Mouse (Mus musculus): ENCODE data around the gene Tbl2. TPM values are rescaled to one million over a fixed set of nuclear protein-coding genes. Genes with fewer than 3 reads are reported as not detected.

Tbl2 gene
- total RNA-seq (2021): 10 to 100 TPM; 24.9 to 26.9 TPM
- long read RNA-seq, experiment 1, full-length matches to known transcripts: 17 of 32 reads
- long read RNA-seq, experiment 1, partial matches to known transcripts: 5 of 32 reads
- long read RNA-seq, experiment 1, other reads (novel, unspliced or antisense): 10 of 32 reads
- long read RNA-seq, experiment 2, full-length matches to known transcripts: 8 of 14 reads
- long read RNA-seq, experiment 2, partial matches to known transcripts: 1 of 14 reads
- long read RNA-seq, experiment 2, other reads (novel, unspliced or antisense): 5 of 14 reads

DNA sequence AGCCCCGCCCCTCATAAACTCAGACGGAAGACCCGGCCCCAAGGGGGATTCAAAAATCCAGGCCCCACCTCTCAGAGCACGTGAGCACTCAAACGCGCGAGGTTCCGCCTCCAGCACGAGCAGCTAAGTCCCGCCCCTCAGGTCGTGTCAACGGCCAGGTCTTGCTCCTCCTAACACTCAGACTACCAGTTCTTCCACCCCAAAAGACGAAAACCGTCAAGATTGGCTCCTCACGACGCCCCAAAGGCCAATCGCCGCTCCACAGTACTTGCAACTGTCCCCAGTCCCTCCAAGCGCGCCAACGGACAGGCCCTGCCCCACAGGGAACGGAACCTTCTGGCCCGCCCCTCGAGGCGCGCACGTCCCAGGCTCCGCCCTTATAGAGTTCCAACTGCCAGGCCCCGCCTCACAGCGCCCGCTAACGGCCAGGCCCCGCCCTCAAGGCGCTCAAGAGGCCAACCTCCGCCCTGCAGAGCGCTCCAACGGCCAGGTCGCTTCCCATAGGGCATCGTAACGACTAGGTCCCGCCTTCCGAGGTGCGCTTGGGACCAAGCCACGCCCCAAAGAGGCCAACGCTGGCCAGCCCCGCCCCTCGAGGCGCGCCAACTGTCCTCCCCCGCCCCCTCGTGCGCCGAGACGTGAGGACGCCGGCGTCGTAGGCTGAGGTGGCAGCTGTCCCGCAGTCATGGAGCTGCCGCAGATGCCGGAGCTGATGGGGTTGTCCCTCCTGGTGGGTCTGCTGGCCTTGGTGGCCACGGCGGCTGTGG lies at the start of gene Tbl2:
Gene Tbl2, plus strand, starts transcription at position 605 of the 767 bp plus-strand sequence.
- peak; percentile 95 to 97 for DNase-seq (ENCODE audit: low spot score in 2 of 2)

DNA sequence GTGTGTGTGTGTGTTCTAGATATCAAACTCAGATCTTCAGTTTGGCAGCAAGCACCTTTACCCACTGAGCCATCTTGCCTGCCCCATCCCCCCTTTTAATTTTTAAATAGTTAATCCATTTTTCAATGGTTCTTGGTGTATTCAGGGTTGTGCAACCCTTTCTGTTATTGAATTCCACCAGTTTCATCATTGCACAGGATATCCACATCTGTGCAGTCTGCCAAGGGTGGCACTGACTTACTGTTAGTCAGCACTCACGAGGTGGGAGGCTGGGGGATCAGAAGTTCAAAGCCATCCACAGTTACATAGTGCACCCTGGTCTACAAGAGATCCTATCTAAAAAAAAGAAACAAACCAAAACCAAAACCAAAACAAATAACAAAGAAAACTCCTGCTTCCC lies 48.5 kb upstream of the Tbl2 start:
- no peak for DNase-seq (ENCODE audit: low spot score in 2 of 2)

DNA sequence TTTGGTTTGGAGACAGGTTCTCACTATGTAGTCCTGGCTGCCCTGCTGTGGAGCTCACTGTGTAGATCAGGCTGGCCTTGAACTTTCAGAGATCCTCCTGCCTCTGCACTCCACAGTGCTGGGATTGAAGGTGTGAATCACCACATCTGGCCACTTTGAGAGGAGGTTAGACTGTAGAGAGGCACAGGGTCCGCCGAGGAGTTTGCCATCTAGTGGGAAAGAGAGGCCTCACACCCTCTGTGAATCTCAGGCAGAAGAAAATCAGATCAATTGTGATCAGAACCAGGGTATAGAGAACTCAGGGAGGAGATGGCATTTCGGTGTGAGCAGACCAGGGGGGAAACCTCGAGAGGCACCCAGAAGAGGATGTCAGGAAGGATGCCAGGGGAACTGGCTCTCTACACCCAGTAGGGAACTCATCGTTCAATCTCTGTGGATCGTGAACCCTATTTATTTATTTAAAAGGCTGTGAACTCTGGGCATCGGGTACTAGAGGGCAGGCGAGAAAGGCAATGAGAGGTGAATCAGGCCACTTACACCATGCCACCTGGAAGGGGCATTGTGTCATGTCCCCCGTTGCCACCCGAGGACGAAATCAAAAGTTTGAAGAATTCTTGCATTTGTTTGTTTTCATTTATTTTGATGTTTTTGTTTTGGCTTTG lies 45.3 kb upstream of the Tbl2 start:
- no peak for DNase-seq (ENCODE audit: low spot score in 2 of 2)

DNA sequence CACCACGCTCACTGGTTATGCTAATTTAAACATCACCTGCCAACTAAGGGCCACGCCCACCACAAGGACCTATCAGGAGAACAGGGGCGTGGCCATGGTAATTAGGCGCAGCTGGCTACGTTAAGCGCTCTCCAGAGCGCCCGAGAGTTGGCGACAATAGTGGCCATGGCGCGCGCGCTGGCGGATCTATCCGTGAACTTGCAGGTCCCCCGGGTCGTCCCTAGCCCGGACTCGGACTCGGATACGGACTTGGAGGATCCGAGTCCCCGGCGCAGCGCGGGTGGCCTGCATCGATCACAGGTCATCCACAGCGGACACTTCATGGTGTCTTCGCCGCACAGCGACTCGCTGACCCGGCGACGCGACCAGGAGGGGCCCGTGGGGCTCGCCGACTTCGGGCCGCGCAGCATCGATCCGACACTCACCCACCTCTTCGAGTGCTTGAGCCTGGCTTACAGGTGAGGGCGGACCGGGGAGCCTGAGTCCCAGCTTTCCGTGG lies 42.6 kb upstream of the Tbl2 start:
- DNase-seq (ENCODE audit: low spot score in 2 of 2): peak; percentile 41 to 44

DNA sequence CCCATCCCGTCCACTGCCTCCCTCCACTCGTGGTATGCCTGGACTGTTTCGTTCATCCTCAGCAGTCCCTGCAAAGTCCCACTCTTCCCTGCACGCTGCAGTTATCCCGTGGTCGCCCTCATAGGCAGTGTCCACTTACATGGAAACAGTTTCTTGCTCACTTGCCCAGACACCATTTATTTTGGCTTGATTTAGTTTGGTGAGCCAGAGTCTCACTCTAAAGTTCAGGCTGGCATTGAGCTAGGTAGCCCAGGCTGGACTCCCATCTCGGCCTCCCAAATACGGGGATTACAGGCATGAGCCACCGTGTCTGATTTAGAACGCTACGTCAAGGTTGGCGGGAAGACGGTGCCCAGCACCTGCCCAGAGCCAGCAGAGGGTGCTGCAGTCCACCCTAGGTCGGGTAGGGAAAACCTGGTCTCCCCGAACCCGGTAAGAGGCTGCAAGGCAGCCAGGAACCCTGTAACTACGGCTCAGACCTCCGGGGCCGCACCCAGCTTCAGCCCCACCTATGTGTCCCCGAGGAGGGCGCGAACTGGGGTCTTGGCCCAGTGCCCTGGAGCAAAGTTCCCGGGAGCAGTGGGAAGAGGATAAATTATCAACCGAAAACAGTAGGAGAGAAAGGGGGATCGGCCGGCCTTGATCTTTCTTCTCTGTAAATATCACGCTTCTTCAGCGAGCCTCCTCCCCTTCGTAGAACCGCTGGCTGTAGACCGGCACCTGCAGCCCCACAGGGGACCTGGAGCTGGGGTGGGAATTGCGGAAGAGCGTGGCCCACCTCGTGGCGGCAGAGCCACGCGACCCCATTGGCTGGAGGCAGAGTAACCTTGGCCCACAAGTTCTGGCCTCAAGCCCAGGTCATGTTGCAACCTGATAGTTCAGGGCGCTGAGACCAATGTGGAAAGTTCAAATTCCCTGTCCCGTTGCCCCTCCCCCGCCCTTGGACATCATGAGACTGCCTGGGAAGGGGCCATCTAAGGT lies 41.6 kb upstream of the Tbl2 start:
- peak; percentile 20 to 26 for DNase-seq (ENCODE audit: low spot score in 2 of 2)

DNA sequence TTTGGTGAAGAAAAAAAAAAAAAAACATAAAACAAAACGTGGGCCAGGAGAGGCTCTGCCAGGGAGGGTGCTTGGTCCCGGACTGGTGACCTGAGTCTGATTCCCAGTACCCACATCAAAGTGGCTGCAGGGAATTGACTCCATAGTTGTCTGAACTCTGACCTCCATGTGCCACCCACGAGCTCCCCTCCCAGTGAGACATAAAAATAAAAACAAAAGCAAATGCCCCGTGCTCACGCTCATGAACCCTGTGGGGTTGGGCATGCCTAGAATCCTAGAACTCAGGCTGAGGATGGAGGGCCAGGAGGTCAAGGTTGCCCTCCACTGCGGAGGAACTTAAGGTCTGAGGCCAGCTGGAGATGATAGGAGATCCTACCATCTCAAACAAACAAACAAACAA lies 40.4 kb upstream of the Tbl2 start:
- DNase-seq (ENCODE audit: low spot score in 2 of 2): no peak

DNA sequence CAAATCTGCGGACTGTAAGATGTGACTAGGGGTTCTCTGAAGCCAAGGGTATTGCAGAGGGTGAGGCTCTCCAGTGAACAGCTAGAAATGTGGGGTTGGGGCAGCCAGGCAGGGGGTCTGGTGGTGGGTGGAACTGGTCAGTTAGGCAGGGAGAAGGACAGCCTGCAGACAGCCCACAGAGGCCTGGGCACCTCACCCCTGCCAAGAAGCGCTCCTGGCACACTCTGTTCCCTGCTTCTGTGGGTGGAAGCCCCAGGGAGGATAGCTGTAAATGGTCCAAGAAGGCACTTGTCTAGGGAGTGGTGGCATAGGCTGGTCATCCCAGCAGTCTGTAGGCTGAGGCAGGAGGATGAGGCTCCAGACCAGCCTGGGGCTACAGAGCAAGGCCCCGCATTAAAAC lies 40.0 kb upstream of the Tbl2 start:
- DNase-seq (ENCODE audit: low spot score in 2 of 2): no peak

DNA sequence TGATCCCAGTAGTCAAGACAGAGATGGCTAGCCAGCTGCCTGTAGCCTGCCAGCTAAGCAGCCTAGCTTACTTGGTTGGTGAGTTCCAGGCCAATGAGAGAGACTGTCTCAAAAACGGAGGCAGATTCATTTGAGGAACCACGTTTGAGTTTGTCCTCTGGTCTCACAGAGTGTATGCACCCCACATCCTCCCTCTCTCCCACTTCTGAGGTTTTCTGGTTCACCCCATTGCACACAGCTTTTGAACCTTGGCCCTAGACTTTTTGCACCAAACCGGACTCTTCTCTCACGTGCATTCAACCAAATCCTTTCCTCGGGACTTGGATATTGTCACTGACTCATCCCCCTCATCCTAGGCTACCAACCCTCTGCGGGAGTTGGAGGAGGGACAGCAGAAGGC lies 39.5 kb upstream of the Tbl2 start:
- no peak for DNase-seq (ENCODE audit: low spot score in 2 of 2)

DNA sequence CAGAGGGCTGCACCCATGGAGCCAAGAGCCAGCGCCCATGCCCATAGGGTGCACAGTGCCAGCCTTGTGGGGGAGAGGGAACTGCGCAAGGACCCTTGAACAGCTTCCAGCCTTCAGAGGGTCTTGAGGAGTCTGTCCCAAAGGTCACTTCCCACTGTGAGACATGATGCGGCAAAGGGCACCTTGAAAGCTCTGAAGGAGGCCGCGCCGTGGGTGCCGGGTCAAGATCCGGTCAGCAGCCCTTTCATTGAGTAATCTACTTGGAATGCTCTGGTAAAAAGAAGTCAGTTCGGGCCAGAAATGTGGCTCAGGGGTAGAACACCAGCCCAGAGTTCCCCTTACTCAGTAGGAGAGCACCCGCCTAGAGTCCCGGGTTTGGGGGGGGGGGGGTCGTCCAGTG lies 35.7 kb upstream of the Tbl2 start:
- no peak for DNase-seq (ENCODE audit: low spot score in 2 of 2)

DNA sequence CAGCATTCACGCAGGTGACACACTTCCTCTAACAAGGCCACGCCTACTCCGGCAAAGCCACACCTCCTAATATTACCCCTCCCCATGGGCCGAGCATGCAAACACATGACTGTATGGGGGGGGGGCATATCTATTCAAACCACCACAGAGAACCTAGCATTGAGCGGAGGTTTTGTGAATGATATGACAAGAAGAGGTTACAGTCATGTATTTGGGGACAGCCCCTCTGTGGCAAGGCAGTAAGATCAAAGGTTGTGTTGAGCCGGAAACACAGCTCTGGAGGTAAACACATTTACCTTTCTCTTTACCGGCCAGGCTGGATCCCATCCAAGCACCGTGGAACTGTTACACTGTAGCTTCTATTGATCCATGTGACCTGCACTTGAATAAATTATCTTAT lies 34.2 kb upstream of the Tbl2 start:
- DNase-seq (ENCODE audit: low spot score in 2 of 2): no peak

DNA sequence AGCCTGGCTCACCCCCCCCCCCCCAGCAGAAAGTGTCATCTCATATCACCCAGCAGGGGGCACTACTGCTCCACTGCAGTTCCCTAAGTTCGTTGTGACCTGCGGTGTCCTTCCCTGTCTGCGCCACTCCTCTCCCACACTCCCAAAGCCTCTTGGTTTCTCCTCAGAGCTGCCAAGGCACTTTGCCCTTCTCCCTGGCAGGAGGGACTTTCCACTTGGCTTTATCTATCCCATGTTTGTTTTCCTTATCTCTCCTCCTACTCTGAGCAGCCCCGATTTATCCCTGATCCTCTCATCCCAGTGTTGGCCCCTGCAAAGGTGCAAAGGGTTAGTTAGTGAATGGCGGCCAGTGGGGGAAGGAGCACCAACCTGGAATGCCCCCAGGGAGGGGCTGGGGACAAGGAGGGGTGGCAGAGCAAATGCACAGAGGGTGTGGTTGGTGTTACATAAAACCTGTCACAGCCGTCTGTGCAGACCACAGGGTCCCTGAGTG lies 30.8 kb upstream of the Tbl2 start:
- peak; percentile 38 to 68 for DNase-seq (ENCODE audit: low spot score in 2 of 2)

DNA sequence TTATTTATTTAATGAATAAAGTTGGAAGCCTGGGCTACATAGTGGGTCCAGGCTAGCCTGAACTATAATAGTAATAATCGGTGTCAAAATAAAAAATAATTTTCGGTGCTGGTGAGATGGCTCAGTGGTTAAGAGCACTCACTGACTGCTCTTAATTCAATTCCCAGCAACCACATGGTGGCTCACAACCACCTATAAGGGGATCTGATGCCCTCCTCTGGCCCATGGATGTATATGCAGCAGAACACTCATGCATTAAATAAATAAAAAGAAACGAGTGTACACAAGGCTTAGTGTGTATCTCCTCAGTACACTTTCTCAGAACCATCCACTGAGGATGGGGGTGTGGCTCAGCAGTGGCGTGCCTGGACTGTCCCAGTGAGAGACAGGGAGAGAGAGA lies 28.7 kb upstream of the Tbl2 start:
- DNase-seq (ENCODE audit: low spot score in 2 of 2): no peak

DNA sequence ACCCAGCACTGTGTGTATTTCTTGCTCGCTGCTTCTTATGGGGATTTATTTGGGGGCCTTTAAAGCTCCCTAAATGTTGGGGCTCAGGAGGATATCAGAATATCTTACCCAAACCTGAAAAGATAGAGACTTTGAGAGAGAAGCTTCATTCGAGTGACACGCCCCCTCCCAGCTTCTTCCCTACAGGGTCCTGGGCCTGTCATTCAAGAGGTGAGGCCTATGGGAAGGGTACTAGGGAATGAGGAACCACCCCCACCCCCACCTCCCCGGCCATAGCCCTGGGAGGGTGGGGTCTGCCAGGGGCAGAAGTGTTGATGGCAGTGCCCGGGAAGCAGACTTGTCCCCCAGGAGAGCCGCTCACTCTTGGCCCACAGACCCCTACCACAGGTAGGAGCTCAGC lies 23.3 kb upstream of the Tbl2 start:
- DNase-seq (ENCODE audit: low spot score in 2 of 2): no peak

DNA sequence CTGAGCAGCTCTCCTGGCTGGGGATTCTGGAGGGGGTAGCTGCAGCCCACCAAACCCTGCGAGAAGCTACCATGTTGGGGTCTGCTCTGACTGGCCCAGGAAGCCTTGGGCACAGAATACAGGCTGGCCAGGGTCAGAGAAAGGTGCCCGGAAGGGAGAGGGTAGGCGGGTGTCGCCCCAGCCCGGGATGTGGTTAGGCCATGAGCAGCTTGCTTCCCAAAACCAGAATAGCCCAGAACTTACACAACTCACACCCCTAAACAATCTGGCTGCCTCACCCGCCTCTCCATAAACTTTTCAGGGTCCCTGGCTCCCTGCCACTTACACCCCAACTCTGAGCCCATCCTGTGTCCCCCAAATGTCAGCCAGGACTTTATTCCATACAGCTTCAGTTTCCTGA lies 21.8 kb upstream of the Tbl2 start:
- no peak for DNase-seq (ENCODE audit: low spot score in 2 of 2)

DNA sequence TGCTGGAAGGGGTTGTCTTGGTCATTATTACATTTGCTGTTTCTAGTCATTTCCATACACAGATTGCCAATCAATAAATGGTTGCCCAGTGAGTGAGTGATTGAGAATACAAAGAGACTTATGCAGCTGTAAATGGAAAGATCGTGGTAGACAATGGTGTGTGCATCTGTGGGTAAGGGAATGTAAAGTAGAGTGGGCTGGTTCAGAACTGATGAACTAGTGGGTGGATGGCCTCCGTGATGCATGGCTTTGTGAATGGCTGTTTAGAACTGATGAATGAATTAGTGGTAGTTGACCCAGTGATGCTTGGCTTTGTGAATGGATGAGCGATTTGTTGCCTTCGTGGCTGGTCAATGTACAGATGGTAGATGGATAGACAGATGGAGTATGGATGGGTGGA lies 19.7 kb upstream of the Tbl2 start:
- DNase-seq (ENCODE audit: low spot score in 2 of 2): no peak

DNA sequence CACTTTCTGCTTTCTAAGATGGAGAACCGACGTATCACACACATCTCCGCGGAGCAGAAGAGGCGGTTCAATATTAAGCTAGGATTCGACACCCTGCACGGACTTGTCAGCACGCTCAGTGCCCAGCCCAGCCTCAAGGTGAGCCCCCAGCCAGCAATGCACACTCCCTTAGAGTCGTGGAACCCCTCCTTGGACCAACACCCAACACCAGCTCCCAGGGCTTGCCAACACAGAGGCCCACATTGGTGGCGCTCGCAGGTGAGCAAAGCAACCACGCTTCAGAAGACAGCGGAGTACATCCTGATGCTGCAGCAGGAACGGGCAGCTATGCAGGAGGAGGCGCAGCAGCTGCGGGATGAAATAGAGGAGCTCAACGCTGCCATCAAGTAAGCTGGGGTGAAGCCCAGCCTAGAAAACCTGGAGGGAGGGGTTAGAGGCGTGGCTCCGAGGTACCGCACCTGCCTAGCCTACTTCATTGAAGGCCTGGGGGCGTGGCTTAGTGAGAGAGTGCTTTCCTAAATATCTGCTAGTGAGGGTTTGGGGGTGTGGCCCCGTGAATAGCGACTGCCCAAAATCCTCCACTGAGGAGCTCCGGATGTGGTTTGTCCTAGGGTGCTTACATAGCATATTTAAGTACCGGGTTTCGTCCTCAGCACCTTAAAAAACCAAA lies 15.6 kb upstream of the Tbl2 start:
- peak; percentile 22 to 35 for DNase-seq (ENCODE audit: low spot score in 2 of 2)

DNA sequence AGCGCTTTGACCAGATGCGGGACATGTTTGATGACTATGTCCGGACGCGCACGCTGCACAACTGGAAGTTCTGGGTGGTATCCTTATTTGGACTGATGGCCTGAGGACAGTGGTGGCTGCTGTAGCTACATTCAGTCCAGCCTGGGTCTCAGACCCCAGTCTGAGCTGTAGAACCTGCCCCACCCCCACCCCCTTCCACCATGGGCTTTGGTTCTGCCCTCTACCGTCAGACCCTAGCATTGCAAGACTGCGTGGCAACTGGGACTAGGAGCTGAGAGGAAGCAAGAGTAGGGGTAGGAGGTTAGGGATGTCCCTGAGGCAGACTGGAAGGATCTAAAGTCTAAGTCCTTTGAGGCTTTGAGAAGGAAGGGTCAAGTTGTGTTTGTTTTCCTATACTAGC lies 14.9 kb upstream of the Tbl2 start:
- peak in 1 of 2 experiments; percentile 31 for DNase-seq (ENCODE audit: low spot score in 2 of 2)

DNA sequence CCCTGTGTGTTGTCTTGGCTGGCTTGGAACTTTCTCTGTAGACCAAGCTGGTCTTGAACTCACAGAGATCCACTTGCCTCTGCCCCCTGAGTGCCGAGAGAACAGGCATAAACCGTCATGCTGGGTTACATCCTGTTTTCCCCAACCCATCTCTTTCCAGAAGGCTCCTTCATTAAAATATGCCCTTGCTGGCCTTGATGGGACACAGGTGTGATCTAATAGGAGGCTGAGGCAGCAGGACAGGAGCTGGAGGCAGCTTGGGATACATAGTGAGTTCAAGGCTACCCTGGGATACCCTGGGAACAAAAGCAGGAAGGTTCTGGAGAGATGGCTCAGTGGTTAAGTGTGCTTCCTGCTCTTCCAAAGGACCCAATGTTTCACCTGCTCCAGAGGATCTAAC lies 9.6 kb upstream of the Tbl2 start:
- DNase-seq (ENCODE audit: low spot score in 2 of 2): no peak

DNA sequence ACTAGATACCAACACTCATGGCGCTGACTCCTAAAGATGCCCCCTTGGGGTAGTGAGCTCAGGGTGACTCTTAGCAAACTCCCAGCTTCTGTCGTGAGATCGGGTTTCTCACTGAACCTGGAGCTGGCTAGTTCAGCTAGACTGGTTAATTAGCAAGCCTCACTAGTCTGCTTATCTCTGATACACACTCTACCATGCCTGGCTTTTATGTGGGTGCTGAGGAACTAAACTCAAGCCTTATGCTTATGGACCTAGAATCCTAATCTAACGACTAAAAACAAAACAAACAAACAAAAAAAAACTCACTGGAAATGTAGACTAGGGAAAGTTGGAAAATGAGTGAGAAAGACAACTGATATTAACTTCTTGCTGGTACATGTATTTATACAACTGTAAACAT lies 5.0 kb upstream of the Tbl2 start:
- DNase-seq (ENCODE audit: low spot score in 2 of 2): no peak

DNA sequence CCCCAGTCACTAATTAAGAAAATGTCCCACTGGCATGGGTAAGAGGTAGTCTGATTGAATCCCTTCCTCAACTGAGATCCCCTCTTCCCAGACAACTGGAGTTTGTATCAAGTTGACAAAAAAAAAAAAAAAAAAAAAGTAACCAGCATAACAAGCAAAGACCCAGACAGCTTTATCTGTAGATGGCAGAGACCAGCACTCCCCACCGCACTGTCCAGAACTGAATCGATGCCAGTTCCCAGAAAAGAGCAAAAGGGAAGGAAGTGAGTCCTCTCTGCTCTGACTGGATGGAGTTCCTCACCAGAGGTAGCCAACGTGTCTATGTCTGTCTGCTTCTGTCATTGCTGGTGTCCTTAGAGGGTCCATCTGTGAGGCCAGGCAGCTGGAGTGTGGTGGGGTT lies 3.9 kb upstream of the Tbl2 start:
- no peak for DNase-seq (ENCODE audit: low spot score in 2 of 2)
